Mouse (Mus musculus): ENCODE data around the gene Bcorl1. TPM values are rescaled to one million over a fixed set of nuclear protein-coding genes. Genes with fewer than 3 reads are reported as not detected.
A peak's percentile ranks its signal among the peaks of the same experiment; 100 is the strongest.

The Bcorl1 gene
- polyA plus RNA-seq, 1 experiment: 8.0 TPM

- no peak for DNase-seq (ENCODE audit: extremely low spot score in 1 of 2, low spot score in 1 of 2)
Observed at GRCm38 (mm10) chrX:48439036-48439435, 97.9 kb downstream of the Bcorl1 start.

- no peak for DNase-seq (ENCODE audit: extremely low spot score in 1 of 2, low spot score in 1 of 2)
Observed at GRCm38 (mm10) chrX:48441548-48441947, 100.4 kb downstream of the Bcorl1 start.

- no peak for DNase-seq (ENCODE audit: extremely low spot score in 1 of 2, low spot score in 1 of 2)
Observed at GRCm38 (mm10) chrX:48441954-48442353, 100.8 kb downstream of the Bcorl1 start.

GRCm38 (mm10) chrX:48444677-48445076 is 103.5 kb downstream of the Bcorl1 start:
- DNase-seq (ENCODE audit: extremely low spot score in 1 of 2, low spot score in 1 of 2): no peak

- no peak for DNase-seq (ENCODE audit: extremely low spot score in 1 of 2, low spot score in 1 of 2)
Observed at GRCm38 (mm10) chrX:48449646-48450045, 108.5 kb downstream of the Bcorl1 start.

- DNase-seq (ENCODE audit: extremely low spot score in 1 of 2, low spot score in 1 of 2): no peak
Observed at GRCm38 (mm10) chrX:48452231-48452890, 111.2 kb downstream of the Bcorl1 start.

- DNase-seq (ENCODE audit: extremely low spot score in 1 of 2, low spot score in 1 of 2): no peak
Observed at GRCm38 (mm10) chrX:48452931-48453673, 111.9 kb downstream of the Bcorl1 start.

- DNase-seq (ENCODE audit: extremely low spot score in 1 of 2, low spot score in 1 of 2): peak in 1 of 2 experiments; percentile 8
Observed at GRCm38 (mm10) chrX:48453736-48454494, 112.8 kb downstream of the Bcorl1 start.

- no peak for DNase-seq (ENCODE audit: extremely low spot score in 1 of 2, low spot score in 1 of 2)
Observed at GRCm38 (mm10) chrX:48454495-48454878, 113.3 kb downstream of the Bcorl1 start.

- no peak for DNase-seq (ENCODE audit: extremely low spot score in 1 of 2, low spot score in 1 of 2)
Observed at GRCm38 (mm10) chrX:48455018-48455417, 113.9 kb downstream of the Bcorl1 start.

GRCm38 (mm10) chrX:48456956-48457355 is 115.8 kb downstream of the Bcorl1 start:
- DNase-seq (ENCODE audit: extremely low spot score in 1 of 2, low spot score in 1 of 2): no peak

Other genes with a start within 250 kb of the Bcorl1 start
- 0.14 and 0.21 TPM in 2 replicates for gene Xpnpep2, start 232.6 kb upstream of the Bcorl1 start, polyA plus RNA-seq (2012; rRNA removed)
- gene Sash3, start 194.9 kb upstream of the Bcorl1 start, polyA plus RNA-seq (2012; rRNA removed): 1.7 and 1.8 TPM in 2 replicates
- 34.9 and 37.7 TPM in 2 replicates for gene Zdhhc9, start 132.5 kb upstream of the Bcorl1 start, polyA plus RNA-seq (2012; rRNA removed)
- 13.9 and 15.2 TPM in 2 replicates for gene Utp14a, start 84.5 kb upstream of the Bcorl1 start, polyA plus RNA-seq (2012; rRNA removed)
- gene Elf4, start 121.8 kb downstream of the Bcorl1 start, polyA plus RNA-seq (2012; rRNA removed): 0.84 and 1.0 TPM in 2 replicates
- gene Aifm1, start 172.2 kb downstream of the Bcorl1 start, polyA plus RNA-seq (2012; rRNA removed): 29.4 and 33.5 TPM in 2 replicates
- gene Rab33a, start 177.9 kb downstream of the Bcorl1 start, polyA plus RNA-seq (2012; rRNA removed): 65.6 and 66.1 TPM in 2 replicates

Measured in frontal cortex, adult 2 months (tissue).